In the genomic region with DNA sequence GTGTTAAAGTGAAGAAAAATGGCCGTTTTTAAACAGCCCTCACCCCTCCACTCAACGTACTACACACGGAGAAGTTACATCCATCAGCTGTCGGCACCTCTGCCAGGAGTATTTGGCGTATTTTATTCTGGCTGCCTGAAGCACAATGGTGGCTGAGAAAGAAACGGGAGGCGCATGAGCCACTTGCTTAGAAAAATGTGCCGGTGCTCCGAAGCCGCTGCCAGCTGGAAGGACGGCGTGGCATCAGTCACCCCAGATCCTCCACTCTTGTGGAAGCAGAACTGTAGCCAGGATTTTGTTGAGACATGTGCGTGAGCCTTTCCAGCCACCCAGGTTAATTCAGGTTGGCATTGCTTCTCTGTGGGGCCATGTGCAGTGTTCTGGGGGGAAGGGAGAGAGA, we compare ENCODE assay signal across 19 mouse cellular contexts.
DNase-seq lines count a peak whose midpoint lies in the region; ATAC-seq and TF ChIP-seq lines count a peak whose summit lies in the region.
"Had no signal": no experiment of that assay in that cellular context is flagged by ENCODE, and none has a peak within 500 bp of the region (broad histone marks: within the 10 kb centered on the region; RNA-seq: fewer than 3 reads in every experiment).

No protein-coding gene starts in this region.

- H3K4me3 ChIP-seq in heart, embryonic 16.5 days (ENCODE audit: low read length), result no peak overlapping the region
- H3K4me3 ChIP-seq in forebrain, postnatal 0 days (ENCODE audit: low read depth, low read length), result no peak overlapping the region
- H3K4me3 ChIP-seq in neural tube, embryonic 15.5 days (replicated peaks), result no peak overlapping the region
- H3K4me3 ChIP-seq: embryonic facial prominence, embryonic 13.5 days; heart, adult 2 months; heart, embryonic 15.5 days; lung, embryonic 15.5 days; neural tube, embryonic 12.5 days had no signal

- H3K36me3 ChIP-seq in heart, embryonic 16.5 days (ENCODE audit: control insufficient read depth, insufficient read depth), result no peaks in the 10 kb centered on the region
- no peaks in the 10 kb centered on the region for H3K36me3 ChIP-seq in forebrain, postnatal 0 days (ENCODE audit: insufficient read depth)
- no peaks in the 10 kb centered on the region for H3K36me3 ChIP-seq in neural tube, embryonic 15.5 days
- H3K36me3 ChIP-seq: embryonic facial prominence, embryonic 13.5 days; heart, embryonic 15.5 days; lung, embryonic 15.5 days; neural tube, embryonic 12.5 days had no signal

- no peak overlapping the region for H3K27ac ChIP-seq in heart, embryonic 16.5 days (ENCODE audit: low read length)
- no peak overlapping the region for H3K27ac ChIP-seq in forebrain, postnatal 0 days (ENCODE audit: low read depth, low read length)
- no peak overlapping the region for H3K27ac ChIP-seq in neural tube, embryonic 15.5 days (replicated peaks)
- H3K27ac ChIP-seq: embryonic facial prominence, embryonic 13.5 days; heart, adult 2 months; heart, embryonic 15.5 days; kidney, postnatal 0 days; liver, embryonic 14.5 days; lung, embryonic 15.5 days; neural tube, embryonic 12.5 days had no signal

- H3K4me1 ChIP-seq in heart, embryonic 16.5 days (ENCODE audit: control insufficient read depth, insufficient read depth, low read length), result no peaks in the 10 kb centered on the region
- peaks cover 3% of the 10 kb centered on the region; the same call in 1 of the 2 replicates for H3K4me1 ChIP-seq in forebrain, postnatal 0 days (ENCODE audit: insufficient read depth)
- peaks cover 32% of the 10 kb centered on the region for H3K4me1 ChIP-seq in neural tube, embryonic 15.5 days
- H3K4me1 ChIP-seq: heart, embryonic 15.5 days; lung, embryonic 15.5 days had no signal

- H3K27me3 ChIP-seq in heart, embryonic 16.5 days (ENCODE audit: control insufficient read depth, insufficient read depth, low read length), result peaks cover 4% of the 10 kb centered on the region; the same call in 1 of the 2 replicates
- H3K27me3 ChIP-seq in forebrain, postnatal 0 days (ENCODE audit: insufficient read depth, low read length), result no peaks in the 10 kb centered on the region
- H3K27me3 ChIP-seq in neural tube, embryonic 15.5 days (replicated peaks), result peaks cover 20% of the 10 kb centered on the region
- H3K27me3 ChIP-seq: neural tube, embryonic 12.5 days had no signal

- H3K9me3 ChIP-seq in heart, embryonic 16.5 days (replicated peaks; ENCODE audit: control insufficient read depth, low read length), result no peaks in the 10 kb centered on the region
- H3K9me3 ChIP-seq in forebrain, postnatal 0 days (ENCODE audit: low read length), result no peaks in the 10 kb centered on the region
- H3K9me3 ChIP-seq in neural tube, embryonic 15.5 days (replicated peaks), result no peaks in the 10 kb centered on the region
- H3K9me3 ChIP-seq: embryonic facial prominence, embryonic 13.5 days; heart, embryonic 15.5 days; lung, embryonic 15.5 days; neural tube, embryonic 12.5 days had no signal

- intact Hi-C loops in heart, postnatal 36 days (cut with DNase I), result no loop called here

- H3K9ac ChIP-seq in heart, embryonic 16.5 days (ENCODE audit: low read length), result no peak overlapping the region
- H3K9ac ChIP-seq in forebrain, postnatal 0 days, result no peak overlapping the region
- H3K9ac ChIP-seq in neural tube, embryonic 15.5 days (replicated peaks), result no peak overlapping the region
- H3K9ac ChIP-seq: embryonic facial prominence, embryonic 13.5 days; heart, embryonic 15.5 days; liver, embryonic 14.5 days; lung, embryonic 15.5 days; neural tube, embryonic 12.5 days had no signal

- H3K4me2 ChIP-seq in heart, embryonic 16.5 days (ENCODE audit: low read depth, low read length), result peak overlapping the region; percentile 8; the same call in 1 of the 2 replicates
- no peak overlapping the region for H3K4me2 ChIP-seq in forebrain, postnatal 0 days (ENCODE audit: low read depth)
- H3K4me2 ChIP-seq in neural tube, embryonic 15.5 days, result peak overlapping the region; percentile 9; the same call in 1 of the 2 replicates
- H3K4me2 ChIP-seq: embryonic facial prominence, embryonic 13.5 days; heart, embryonic 15.5 days; lung, embryonic 15.5 days; neural tube, embryonic 12.5 days had no signal

- WGBS in heart, embryonic 16.5 days, result 43% methylated on average over 13 of the region's 13 CpGs
- WGBS in forebrain, postnatal 0 days, result 23% methylated on average over 13 of the region's 13 CpGs
- whole genome bisulfite sequencing in neural tube, embryonic 15.5 days, result 31% methylated on average over 13 of the region's 13 CpGs

- no peak for ATAC-seq in heart, embryonic 16.5 days (replicated peaks; ENCODE audit: extremely low read depth, insufficient read depth, low FRiP score)
- ATAC-seq in forebrain, postnatal 0 days, result peak; percentile 21; the same call in 1 of the 2 replicates
- ATAC-seq in neural tube, embryonic 15.5 days (ENCODE audit: low FRiP score), result 0 out of 2 replicates have a peak, but pooled peaks have one; percentile 16

- TF ChIP-seq CTCF in forebrain, postnatal 0 days (IDR thresholded peaks at IDR 0.05; ENCODE audit: low read depth), result no peak

- no peak for DNase-seq in heart, postnatal 36 days
- DNase-seq in right cerebral cortex, postnatal 10 days (ENCODE audit: low spot score in 2 of 2), result peak; percentile 48 to 50
- no peak for DNase-seq in right cerebral cortex, postnatal 14 days
- DNase-seq in forebrain, postnatal 0 days, result peak; percentile 58
- no peak for DNase-seq in ovary, postnatal 36 days (ENCODE audit: low spot score)
- DNase-seq: cerebellum, adult 9-10 months; gastrocnemius, postnatal 14 days; heart, adult 2 months; kidney, adult 11 months; lung, postnatal 4 days; thymus, adult 18-20 months had no signal

Comparison
In these comparisons a context has a peak if more than half of its experiments do, and no peak if none do; other contexts are left out.
1. DNase-seq: peak in right cerebral cortex, postnatal 10 days (2 of 2) and forebrain, postnatal 0 days (single experiment); none in heart, postnatal 36 days (0 of 2), right cerebral cortex, postnatal 14 days (single experiment) and ovary, postnatal 36 days (single experiment).